Mouse (Mus musculus) CH12.LX (cell line): ENCODE data around the gene Bloc1s6.

Source experiments
- CTCF ChIP-seq, 2 experiments: IDR thresholded peaks in 1 of 2; conservative IDR thresholded peaks in 1 of 2; 2 replicates each; pipeline ENCODE4 v1.5.1; 2011 to 2012; ENCODE audit warnings: low read depth in 2 of 2, low read length in 2 of 2, improper control_type of control experiment in 1 of 2, inconsistent platforms in 1 of 2, mild to moderate bottlenecking in 1 of 2, moderate library complexity in 1 of 2
- ETS1 ChIP-seq: conservative IDR thresholded peaks from 2 replicates; pipeline ENCODE4 v1.6.1; 2012; ENCODE audit warnings: low read depth, mild to moderate bottlenecking, inconsistent platforms, low read length, improper control_type of control experiment, moderate library complexity
- NELFE ChIP-seq: IDR thresholded peaks from 2 replicates; pipeline ENCODE4 v1.6.1; 2011; ENCODE audit warnings: low read depth, low read length, improper control_type of control experiment
- POLR2AphosphoS2 ChIP-seq: IDR thresholded peaks from 2 replicates; pipeline ENCODE4 v1.6.1; 2011; ENCODE audit warnings: low read depth, low read length, improper control_type of control experiment
- ZNF384 ChIP-seq: IDR thresholded peaks from 2 replicates; pipeline ENCODE4 v1.6.1; 2012; ENCODE audit warnings: low read depth, low read length, improper control_type of control experiment, inconsistent platforms

DNA sequence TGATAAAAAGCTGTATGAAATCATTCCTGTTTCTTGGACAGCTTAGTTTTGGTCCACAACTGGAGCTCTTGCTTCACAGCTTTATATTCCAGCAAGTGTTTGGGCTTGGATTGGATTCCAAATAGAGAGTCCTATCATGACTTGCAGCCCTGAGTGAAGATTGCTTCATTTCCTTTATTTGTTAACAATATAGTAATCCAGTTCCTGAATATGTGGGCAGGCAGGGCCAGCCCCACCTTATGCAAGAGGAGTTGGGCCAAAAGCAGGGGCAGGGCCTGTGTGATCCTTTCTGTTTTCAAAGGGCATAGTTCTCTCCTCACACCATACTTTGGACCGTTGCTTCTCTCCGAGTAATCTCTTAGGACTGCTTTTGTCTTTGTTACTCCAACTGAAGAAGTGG is 32.7 kb downstream of the Bloc1s6 start:
- TF ChIP-seq POLR2AphosphoS2 (no peak), ZNF384 (no peak), NELFE (no peak), CTCF (conservative IDR thresholded peaks at IDR 0.05 in 1 of 2, IDR thresholded peaks at IDR 0.05 in 1 of 2; ENCODE audit: low read depth in 2 of 2, low read length in 2 of 2) (no peak), ETS1 (no peak)
